Mouse (Mus musculus): ENCODE measurements around the gene Gm43302. TPM values are rescaled to one million over a fixed set of nuclear protein-coding genes. Genes with fewer than 3 reads are reported as not detected.
"Not testable (repeated sequence)": the region's sequence is repeated elsewhere in the genome, so short reads cannot be mapped to it uniquely, and the experiment has no call there.

Gene Gm43302
- polyA plus RNA-seq, 1 experiment from 2014 or later = 0.15 TPM

GRCm38 (mm10) chr5:105244741-105245140, 48.8 kb downstream of the Gm43302 start:
- WGBS = 72% methylated on average over 3 of the region's 3 CpGs
- H3K4me3 ChIP-seq (ENCODE audit: control insufficient read depth in 1 of 2, insufficient read depth in 1 of 2, low read depth in 1 of 2, low read length in 2 of 2); H3K36me3 ChIP-seq (ENCODE audit: control insufficient read depth, insufficient read depth, low read length); H3K27ac ChIP-seq (replicated peaks in 1 of 2; ENCODE audit: control insufficient read depth in 1 of 2, insufficient read depth in 1 of 2, low read depth in 2 of 2, low read length in 2 of 2); ATAC-seq (ENCODE audit: insufficient number of reproducible peaks, insufficient read depth, low FRiP score, low read depth); H3K4me2 ChIP-seq (ENCODE audit: low read length); H3K27me3 ChIP-seq (ENCODE audit: control insufficient read depth, insufficient read depth, low read length); H3K9me3 ChIP-seq (ENCODE audit: control insufficient read depth, low read length); H3K9ac ChIP-seq (ENCODE audit: low read length); H3K4me1 ChIP-seq (ENCODE audit: control insufficient read depth in 2 of 2, insufficient read depth in 2 of 2, low read length in 2 of 2): not testable (repeated sequence)

DNA sequence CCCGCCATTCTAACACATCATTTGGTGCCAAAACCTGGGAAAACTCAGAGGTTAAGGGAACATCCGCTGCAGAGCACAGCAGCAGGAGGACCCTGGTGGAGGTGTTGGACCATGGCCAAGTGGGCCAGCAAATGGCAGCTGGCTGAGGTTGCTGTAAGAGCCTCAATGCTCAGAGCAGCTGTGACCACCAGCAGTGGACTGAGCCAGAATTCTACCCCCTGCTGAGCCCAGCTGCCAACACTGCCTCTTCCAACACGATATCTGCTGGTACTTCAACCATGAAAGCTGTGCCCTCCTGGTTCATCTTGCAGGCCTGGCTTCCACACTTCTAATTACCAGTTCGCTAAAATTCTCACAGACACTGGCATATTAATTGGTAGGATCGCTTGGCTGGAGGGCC, 52.5 kb downstream of the Gm43302 start:
- H3K36me3 ChIP-seq (ENCODE audit: control insufficient read depth, insufficient read depth, low read length); H3K9ac ChIP-seq (ENCODE audit: low read length); H3K27ac ChIP-seq (replicated peaks in 1 of 2; ENCODE audit: control insufficient read depth in 1 of 2, insufficient read depth in 1 of 2, low read depth in 2 of 2, low read length in 2 of 2); ATAC-seq (ENCODE audit: insufficient number of reproducible peaks, insufficient read depth, low FRiP score, low read depth); H3K4me3 ChIP-seq (ENCODE audit: control insufficient read depth in 1 of 2, insufficient read depth in 1 of 2, low read depth in 1 of 2, low read length in 2 of 2); H3K4me1 ChIP-seq (ENCODE audit: control insufficient read depth in 2 of 2, insufficient read depth in 2 of 2, low read length in 2 of 2); H3K9me3 ChIP-seq (ENCODE audit: control insufficient read depth, low read length); H3K4me2 ChIP-seq (ENCODE audit: low read length); H3K27me3 ChIP-seq (ENCODE audit: control insufficient read depth, insufficient read depth, low read length): not testable (repeated sequence)
- WGBS = 75% methylated on average over 5 of the region's 5 CpGs

DNA sequence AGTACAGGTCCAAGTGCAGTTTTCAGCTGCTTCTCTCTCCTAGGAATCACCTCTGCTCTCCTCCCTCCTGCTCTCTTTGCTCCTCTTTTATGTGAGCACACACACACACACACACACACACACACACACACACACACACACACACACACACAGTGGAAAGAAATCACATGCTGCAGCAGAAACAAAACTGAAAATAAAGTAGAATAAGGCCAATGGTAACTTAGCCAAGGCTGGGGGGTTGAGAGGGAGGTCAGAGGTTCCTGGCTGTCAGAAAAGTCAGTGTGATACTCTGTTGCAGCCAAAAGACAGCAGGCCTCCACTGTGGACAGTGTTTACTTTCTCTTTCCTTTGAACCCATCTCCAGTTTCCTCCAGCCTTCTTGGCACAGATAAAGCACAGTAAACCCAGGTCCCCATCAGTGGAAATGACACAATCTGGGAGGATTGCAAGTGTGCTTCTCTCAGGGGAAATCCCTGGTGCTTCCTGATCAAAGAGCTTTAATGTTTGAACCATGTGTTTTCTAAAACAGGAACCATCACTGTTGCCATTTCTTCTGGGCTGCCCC, 53.9 kb downstream of the Gm43302 start, which contains the start of gene Gbp10:
Gbp10 (minus strand) TSS at position 51 of the 565 bp plus-strand sequence.
- H3K9ac ChIP-seq (ENCODE audit: low read length); H3K27me3 ChIP-seq (ENCODE audit: control insufficient read depth, insufficient read depth, low read length); H3K4me1 ChIP-seq (ENCODE audit: control insufficient read depth in 2 of 2, insufficient read depth in 2 of 2, low read length in 2 of 2); H3K36me3 ChIP-seq (ENCODE audit: control insufficient read depth, insufficient read depth, low read length); H3K9me3 ChIP-seq (ENCODE audit: control insufficient read depth, low read length); H3K27ac ChIP-seq (replicated peaks in 1 of 2; ENCODE audit: control insufficient read depth in 1 of 2, insufficient read depth in 1 of 2, low read depth in 2 of 2, low read length in 2 of 2); H3K4me3 ChIP-seq (ENCODE audit: control insufficient read depth in 1 of 2, insufficient read depth in 1 of 2, low read depth in 1 of 2, low read length in 2 of 2); H3K4me2 ChIP-seq (ENCODE audit: low read length): not testable (repeated sequence)
- ATAC-seq (ENCODE audit: insufficient number of reproducible peaks, insufficient read depth, low FRiP score, low read depth) = peak; percentile 21; the same call in 1 of the 2 replicates

DNA sequence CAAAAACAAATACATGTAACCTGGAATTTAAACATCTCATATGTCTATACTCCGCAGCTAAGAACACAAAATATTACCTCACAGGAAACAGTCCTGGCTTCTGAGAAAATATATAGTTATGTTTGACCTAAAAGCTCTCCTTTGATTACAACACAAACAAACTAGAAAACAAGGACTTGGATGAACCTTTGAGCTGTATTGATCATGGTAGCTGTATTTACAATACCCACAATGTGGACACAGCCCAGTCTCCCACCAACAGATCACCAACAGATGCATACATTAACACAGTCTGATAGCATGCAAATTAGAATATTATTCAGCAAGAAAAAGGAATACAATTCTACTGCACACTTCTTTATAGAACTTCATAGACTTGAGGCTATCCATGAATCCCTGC, 55.1 kb downstream of the Gm43302 start:
- ATAC-seq (ENCODE audit: insufficient number of reproducible peaks, insufficient read depth, low FRiP score, low read depth) = not testable (repeated sequence)

GRCm38 (mm10) chr5:105236040-105236439, 57.5 kb downstream of the Gm43302 start:
- H3K9me3 ChIP-seq (ENCODE audit: control insufficient read depth, low read length) = not testable (repeated sequence)

More for the DNA sequence above, 55.1 kb downstream of the Gm43302 start:
- not testable (repeated sequence) for H3K9me3 ChIP-seq (ENCODE audit: control insufficient read depth, low read length); H3K4me2 ChIP-seq (ENCODE audit: low read length); H3K4me3 ChIP-seq (ENCODE audit: control insufficient read depth in 1 of 2, insufficient read depth in 1 of 2, low read depth in 1 of 2, low read length in 2 of 2); H3K27me3 ChIP-seq (ENCODE audit: control insufficient read depth, insufficient read depth, low read length); H3K27ac ChIP-seq (replicated peaks in 1 of 2; ENCODE audit: control insufficient read depth in 1 of 2, insufficient read depth in 1 of 2, low read depth in 2 of 2, low read length in 2 of 2); H3K9ac ChIP-seq (ENCODE audit: low read length); H3K4me1 ChIP-seq (ENCODE audit: control insufficient read depth in 2 of 2, insufficient read depth in 2 of 2, low read length in 2 of 2); H3K36me3 ChIP-seq (ENCODE audit: control insufficient read depth, insufficient read depth, low read length)
- WGBS = 82% methylated on average over 1 of the region's 1 CpGs

DNA sequence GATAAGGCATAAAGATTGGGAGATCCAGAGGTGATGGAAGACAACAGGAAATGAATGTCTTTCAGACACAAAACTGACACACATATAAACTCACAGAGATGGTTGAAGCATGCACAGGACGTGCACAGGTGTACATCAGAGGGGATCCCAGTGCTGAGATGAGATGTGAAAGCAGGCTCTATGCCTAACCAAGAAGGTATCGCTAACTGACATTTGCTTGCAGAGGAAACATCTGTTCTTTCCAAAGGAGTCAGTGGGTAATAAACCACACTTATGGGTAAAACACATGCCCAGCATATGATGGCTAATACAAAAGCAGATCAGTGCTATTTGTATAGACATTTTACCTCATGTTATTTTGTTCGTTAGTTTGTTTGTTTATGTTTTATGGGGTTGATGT, 84.5 kb downstream of the Gm43302 start:
- not testable (repeated sequence) for H3K4me1 ChIP-seq (ENCODE audit: control insufficient read depth in 2 of 2, insufficient read depth in 2 of 2, low read length in 2 of 2); ATAC-seq (ENCODE audit: insufficient number of reproducible peaks, insufficient read depth, low FRiP score, low read depth); H3K27ac ChIP-seq (replicated peaks in 1 of 2; ENCODE audit: control insufficient read depth in 1 of 2, insufficient read depth in 1 of 2, low read depth in 2 of 2, low read length in 2 of 2); H3K36me3 ChIP-seq (ENCODE audit: control insufficient read depth, insufficient read depth, low read length); H3K9me3 ChIP-seq (ENCODE audit: control insufficient read depth, low read length); H3K4me3 ChIP-seq (ENCODE audit: control insufficient read depth in 1 of 2, insufficient read depth in 1 of 2, low read depth in 1 of 2, low read length in 2 of 2); H3K9ac ChIP-seq (ENCODE audit: low read length); H3K27me3 ChIP-seq (ENCODE audit: control insufficient read depth, insufficient read depth, low read length); H3K4me2 ChIP-seq (ENCODE audit: low read length)
- no CpG with 5 or more reads among the region's 3 CpGs for WGBS

More at GRCm38 (mm10) chr5:105236040-105236439, 57.5 kb downstream of the Gm43302 start:
- H3K27me3 ChIP-seq (ENCODE audit: control insufficient read depth, insufficient read depth, low read length); H3K4me3 ChIP-seq (ENCODE audit: control insufficient read depth in 1 of 2, insufficient read depth in 1 of 2, low read depth in 1 of 2, low read length in 2 of 2); H3K9ac ChIP-seq (ENCODE audit: low read length); H3K4me1 ChIP-seq (ENCODE audit: control insufficient read depth in 2 of 2, insufficient read depth in 2 of 2, low read length in 2 of 2); ATAC-seq (ENCODE audit: insufficient number of reproducible peaks, insufficient read depth, low FRiP score, low read depth); H3K36me3 ChIP-seq (ENCODE audit: control insufficient read depth, insufficient read depth, low read length); H3K4me2 ChIP-seq (ENCODE audit: low read length); H3K27ac ChIP-seq (replicated peaks in 1 of 2; ENCODE audit: control insufficient read depth in 1 of 2, insufficient read depth in 1 of 2, low read depth in 2 of 2, low read length in 2 of 2): not testable (repeated sequence)
- WGBS = 84% methylated on average over 3 of the region's 3 CpGs

- H3K27ac ChIP-seq (replicated peaks in 1 of 2; ENCODE audit: control insufficient read depth in 1 of 2, insufficient read depth in 1 of 2, low read depth in 2 of 2, low read length in 2 of 2); ATAC-seq (ENCODE audit: insufficient number of reproducible peaks, insufficient read depth, low FRiP score, low read depth): not testable (repeated sequence)
- 81% methylated on average over 4 of the region's 4 CpGs for WGBS
Measured at GRCm38 (mm10) chr5:105200791-105201355, 92.6 kb downstream of the Gm43302 start.

GRCm38 (mm10) chr5:105199149-105199548, 94.3 kb downstream of the Gm43302 start:
- H3K4me1 ChIP-seq (ENCODE audit: control insufficient read depth in 2 of 2, insufficient read depth in 2 of 2, low read length in 2 of 2); H3K36me3 ChIP-seq (ENCODE audit: control insufficient read depth, insufficient read depth, low read length); H3K9ac ChIP-seq (ENCODE audit: low read length); H3K27me3 ChIP-seq (ENCODE audit: control insufficient read depth, insufficient read depth, low read length); H3K27ac ChIP-seq (replicated peaks in 1 of 2; ENCODE audit: control insufficient read depth in 1 of 2, insufficient read depth in 1 of 2, low read depth in 2 of 2, low read length in 2 of 2); H3K9me3 ChIP-seq (ENCODE audit: control insufficient read depth, low read length); ATAC-seq (ENCODE audit: insufficient number of reproducible peaks, insufficient read depth, low FRiP score, low read depth); H3K4me3 ChIP-seq (ENCODE audit: control insufficient read depth in 1 of 2, insufficient read depth in 1 of 2, low read depth in 1 of 2, low read length in 2 of 2); H3K4me2 ChIP-seq (ENCODE audit: low read length): not testable (repeated sequence)
- WGBS = 88% methylated on average over 1 of the region's 1 CpGs

More at GRCm38 (mm10) chr5:105200791-105201355, 92.6 kb downstream of the Gm43302 start:
- H3K27me3 ChIP-seq (ENCODE audit: control insufficient read depth, insufficient read depth, low read length); H3K9ac ChIP-seq (ENCODE audit: low read length); H3K9me3 ChIP-seq (ENCODE audit: control insufficient read depth, low read length); H3K4me2 ChIP-seq (ENCODE audit: low read length); H3K4me3 ChIP-seq (ENCODE audit: control insufficient read depth in 1 of 2, insufficient read depth in 1 of 2, low read depth in 1 of 2, low read length in 2 of 2); H3K36me3 ChIP-seq (ENCODE audit: control insufficient read depth, insufficient read depth, low read length); H3K4me1 ChIP-seq (ENCODE audit: control insufficient read depth in 2 of 2, insufficient read depth in 2 of 2, low read length in 2 of 2): not testable (repeated sequence)

All from heart, embryonic 14.5 days (tissue).